ENCODE assay signal across 27 mouse cellular contexts in genomic region chr8:11782607-11783006, GRCm38 (mm10). TPM values are rescaled to one million over a fixed set of nuclear protein-coding genes. Genes with fewer than 3 reads are reported as not detected.
"Had no signal": no experiment of that assay in that cellular context is flagged by ENCODE, and none has a peak within 500 bp of the region (broad histone marks: within the 10 kb centered on the region; RNA-seq: fewer than 3 reads in every experiment).

No protein-coding gene starts in this region.

- H3K27ac ChIP-seq: layer of hippocampus, adult 2 months; liver, embryonic 14.5 days; lung, embryonic 15.5 days had no signal

- H3K9ac ChIP-seq: liver, embryonic 14.5 days; lung, embryonic 15.5 days had no signal

- DNase-seq: kidney, adult 9 months; kidney, postnatal 14 days; layer of hippocampus, adult 9-11 months; lung, adult 18-20 months; lung, postnatal 10 days; lung, postnatal 36 days; midbrain, embryonic 14.5 days; thymus, adult 18-20 months; thymus, postnatal 36 days had no signal

- H3K4me2 ChIP-seq: lung, embryonic 15.5 days; midbrain, embryonic 11.5 days had no signal

- H3K27me3 ChIP-seq: lung, embryonic 15.5 days had no signal

- H3K9me3 ChIP-seq: lung, embryonic 15.5 days had no signal

- H3K4me3 ChIP-seq: layer of hippocampus, adult 2 months; lung, embryonic 15.5 days had no signal

RNA-seq across cellular contexts. Expression of gene Tex29, which starts 57.7 kb away (rescaled TPM):
- total RNA-seq: left cerebral cortex, adult 18-20 months; left cerebral cortex, postnatal 10 days; left cerebral cortex, postnatal 36 days; liver, adult 2 months; megakaryocyte progenitor cell, adult 5-6 weeks; megakaryocyte-erythroid progenitor cell, adult 5-6 weeks; midbrain, postnatal 0 days had no signal
- polyA plus RNA-seq: large intestine, adult 2 months; limb, embryonic 11.5 days; liver, adult 2 months; liver, embryonic 14.5 days; lung, embryonic 15.5 days; midbrain, embryonic 11.5 days; midbrain, embryonic 14.5 days; midbrain, postnatal 0 days; neural tube, embryonic 11.5 days; small intestine, adult 2 months; spleen, adult 2 months; stomach, embryonic 16.5 days; urinary bladder, adult 2 months had no signal
